Mouse (Mus musculus) intestine, postnatal 0 days (tissue): Measurements from ENCODE around the gene Hs2st1. TPM values are rescaled to one million over a fixed set of nuclear protein-coding genes. Genes with fewer than 3 reads are reported as not detected.
"Not testable (repeated sequence)": the region's sequence is repeated elsewhere in the genome, so short reads cannot be mapped to it uniquely, and the experiment has no call there.

Experiments
- ATAC-seq: fragments of 200-750 bp; cut with Nextera tagmentation; 2 replicates; pipeline ENCODE4 v1.8.0; 2017; ENCODE audit warnings: mild to moderate bottlenecking, moderate TSS enrichment, moderate library complexity
- H3K27ac ChIP-seq: fragments of 300-500 bp; sonication (generic); 2 replicates; pipeline ENCODE4 v1.5.1; 2014; ENCODE audit warnings: mild to moderate bottlenecking, low read depth, low read length, moderate library complexity
- H3K27me3 ChIP-seq: fragments of 300-500 bp; sonication (generic); replicated peaks from 2 replicates; pipeline ENCODE4 v1.6.1; 2014; ENCODE audit warnings: low read length, mixed read lengths; ENCODE audit not compliant: control insufficient read depth, insufficient read depth
- H3K36me3 ChIP-seq: fragments of 300-500 bp; sonication (generic); 2 replicates; pipeline ENCODE4 v1.6.1; 2014; ENCODE audit warnings: mild to moderate bottlenecking, moderate library complexity; ENCODE audit not compliant: control insufficient read depth, insufficient read depth
- H3K4me1 ChIP-seq: fragments of 300-500 bp; sonication (generic); replicated peaks from 2 replicates; pipeline ENCODE4 v1.6.1; 2014; ENCODE audit warnings: antibody characterized with exemption, low read length, mixed read lengths; ENCODE audit not compliant: control insufficient read depth, insufficient read depth
- H3K4me2 ChIP-seq: fragments of 300-500 bp; sonication (generic); replicated peaks from 2 replicates; pipeline ENCODE4 v1.6.1; 2014; ENCODE audit warnings: low read depth, mild to moderate bottlenecking, moderate library complexity
- H3K4me3 ChIP-seq: fragments of 300-500 bp; sonication (generic); 2 replicates; pipeline ENCODE4 v1.5.1; 2014; ENCODE audit warnings: low read depth, low read length
- H3K9ac ChIP-seq: fragments of 300-500 bp; sonication (generic); 2 replicates; pipeline ENCODE4 v1.6.1; 2014; ENCODE audit warnings: mild to moderate bottlenecking, low read depth, low read length
- H3K9me3 ChIP-seq: fragments of 300-500 bp; sonication (generic); 2 replicates; pipeline ENCODE4 v1.6.1; 2016; ENCODE audit warnings: mixed run types; ENCODE audit not compliant: control insufficient read depth
- CTCF ChIP-seq: sonication (generic); IDR thresholded peaks from 2 replicates; pipeline ENCODE4 v1.5.1; 2016; ENCODE audit warnings: low read depth, mild to moderate bottlenecking, control low read depth, antibody characterized with exemption, moderate library complexity
- WGBS: fragments of 180-500 bp; shearing (Covaris S2); extraction: QIAGEN DNeasy Blood & Tissue Kit; methylation state at CpG from one replicate; pipeline ENCODE4 v1.1.7; 2014; 5-methylcytosine and 5-hydroxymethylcytosine counted together
- polyA plus RNA-seq: library from polyadenylated mRNA; unstranded; fragments of >200 nt; fragmentation: Nextera tagmentation; extraction: Ambion mirVana; gene quantifications from 2 replicates; pipeline ENCODE4 v1.2.1, GENCODE M21; 2015

Gene Hs2st1
- polyA plus RNA-seq, 1 experiment from 2014 or later, result 6.1 TPM

- Histone ChIP-seq H3K36me3 (no peaks in the 10 kb centered on the region), H3K27ac (no peak overlapping the region), H3K4me2 (0 out of 2 replicates have a peak overlapping the region, but pooled peaks have one; percentile 13), H3K4me1 (peaks cover 4% of the 10 kb centered on the region; the same call in 1 of the 2 replicates), H3K4me3 (no peak overlapping the region), H3K27me3 (no peaks in the 10 kb centered on the region), H3K9me3 (no peaks in the 10 kb centered on the region), H3K9ac (no peak overlapping the region)
- WGBS, result 52% methylated on average over 6 of the region's 6 CpGs
- no peak for ATAC-seq
- TF ChIP-seq CTCF, result no peak
Observed at GRCm38 (mm10) chr3:144612382-144612781, 42.4 kb upstream of the Hs2st1 start.

- no peak overlapping the region for H3K4me3 ChIP-seq
- no peak for ATAC-seq
- H3K27ac ChIP-seq, result no peak overlapping the region
- H3K4me1 ChIP-seq, result peaks cover 4% of the 10 kb centered on the region; the same call in 1 of the 2 replicates
- TF ChIP-seq CTCF, result no peak
- H3K9me3 ChIP-seq, result no peaks in the 10 kb centered on the region
- H3K9ac ChIP-seq, result no peak overlapping the region
- H3K36me3 ChIP-seq, result no peaks in the 10 kb centered on the region
- H3K4me2 ChIP-seq, result 0 out of 2 replicates have a peak overlapping the region, but pooled peaks have one; percentile 13
- no peaks in the 10 kb centered on the region for H3K27me3 ChIP-seq
- WGBS, result 40% methylated on average over 8 of the region's 8 CpGs
Observed at GRCm38 (mm10) chr3:144611626-144612271, 41.8 kb upstream of the Hs2st1 start.

- H3K9me3 ChIP-seq, result no peaks in the 10 kb centered on the region
- no peak overlapping the region for H3K9ac ChIP-seq
- no peak overlapping the region for H3K27ac ChIP-seq
- no peaks in the 10 kb centered on the region for H3K27me3 ChIP-seq
- peaks cover 4% of the 10 kb centered on the region; the same call in 1 of the 2 replicates for H3K4me1 ChIP-seq
- TF ChIP-seq CTCF, result no peak
- no peaks in the 10 kb centered on the region for H3K36me3 ChIP-seq
- ATAC-seq, result no peak
- no peak overlapping the region for H3K4me3 ChIP-seq
- H3K4me2 ChIP-seq, result no peak overlapping the region
- WGBS, result 51% methylated on average over 5 of the region's 5 CpGs
Observed at GRCm38 (mm10) chr3:144610759-144611158, 40.8 kb upstream of the Hs2st1 start.

GRCm38 (mm10) chr3:144608090-144608489 is 38.1 kb upstream of the Hs2st1 start:
- H3K36me3 ChIP-seq, result no peaks in the 10 kb centered on the region
- 75% methylated on average over 5 of the region's 5 CpGs for WGBS
- H3K4me1 ChIP-seq, result peaks cover 2% of the 10 kb centered on the region; the same call in 1 of the 2 replicates
- no peaks in the 10 kb centered on the region for H3K27me3 ChIP-seq
- H3K4me2 ChIP-seq, result no peak overlapping the region
- no peaks in the 10 kb centered on the region for H3K9me3 ChIP-seq
- no peak overlapping the region for H3K9ac ChIP-seq
- peak; percentile 76 for ATAC-seq
- H3K4me3 ChIP-seq, result no peak overlapping the region
- no peak overlapping the region for H3K27ac ChIP-seq
- TF ChIP-seq CTCF, result no peak

- Histone ChIP-seq H3K9ac (no peak overlapping the region), H3K27ac (no peak overlapping the region), H3K4me2 (no peak overlapping the region), H3K36me3 (no peaks in the 10 kb centered on the region), H3K9me3 (no peaks in the 10 kb centered on the region), H3K27me3 (no peaks in the 10 kb centered on the region), H3K4me3 (no peak overlapping the region), H3K4me1 (no peaks in the 10 kb centered on the region; the same call in 1 of the 2 replicates)
- 67% methylated on average over 4 of the region's 4 CpGs for WGBS
- no peak for ATAC-seq
- peak; percentile 61 for TF ChIP-seq CTCF
Observed at GRCm38 (mm10) chr3:144606449-144606848, 36.5 kb upstream of the Hs2st1 start.

GRCm38 (mm10) chr3:144605811-144606210 is 35.8 kb upstream of the Hs2st1 start:
- H3K4me2 ChIP-seq, ATAC-seq, H3K36me3 ChIP-seq, H3K27ac ChIP-seq, H3K4me3 ChIP-seq, H3K9me3 ChIP-seq, H3K4me1 ChIP-seq, H3K9ac ChIP-seq, H3K27me3 ChIP-seq: not testable (repeated sequence)
- WGBS, result 71% methylated on average over 7 of the region's 7 CpGs
- TF ChIP-seq CTCF, result peak; percentile 56
